Mouse (Mus musculus): ENCODE results near the gene Retn. TPM values are rescaled to one million over a fixed set of nuclear protein-coding genes. Genes with fewer than 3 reads are reported as not detected.
A peak's percentile ranks its signal among the peaks of the same experiment; 100 is the strongest.

Gene Retn
- polyA plus RNA-seq, 1 experiment from 2014 or later, result not detected

- TF ChIP-seq EP300 (IDR thresholded peaks at IDR 0.05; ENCODE audit: low read depth) (no peak), CTCF (IDR thresholded peaks at IDR 0.05; ENCODE audit: low read depth) (no peak)
- Histone ChIP-seq H3K9ac (replicated peaks) (no peak overlapping the region), H3K36me3 (replicated peaks; ENCODE audit: insufficient read depth, low read length) (no peaks in the 10 kb centered on the region), H3K9me3 (ENCODE audit: low read length) (no peaks in the 10 kb centered on the region), H3K4me2 (ENCODE audit: low read depth, low read length) (no peak overlapping the region), H3K4me1 (ENCODE audit: insufficient read depth) (no peaks in the 10 kb centered on the region), H3K27me3 (ENCODE audit: insufficient read depth, low read length) (no peaks in the 10 kb centered on the region), H3K4me3 (ENCODE audit: low read depth, low read length) (no peak overlapping the region), H3K27ac (ENCODE audit: low read depth) (no peak overlapping the region)
- 67% methylated on average over 3 of the region's 3 CpGs for WGBS (ENCODE audit: insufficient replicate concordance)
- ATAC-seq (no peak), DNase-seq (no peak)
Measured at GRCm38 (mm10) chr8:3690774-3691173, 35.2 kb downstream of the Retn start.

- no peak within 1 kb of the TSS for H3K4me3 ChIP-seq (ENCODE audit: low read depth, low read length)
- H3K36me3 ChIP-seq (replicated peaks; ENCODE audit: insufficient read depth, low read length), result no peaks in the 10 kb centered on the region
- no peak within 1 kb of the TSS for H3K4me2 ChIP-seq (ENCODE audit: low read depth, low read length)
- no peaks in the 10 kb centered on the region for H3K9me3 ChIP-seq (ENCODE audit: low read length)
- no peak within 1 kb of the TSS for H3K9ac ChIP-seq (replicated peaks)
- H3K4me1 ChIP-seq (ENCODE audit: insufficient read depth), result no peaks in the 10 kb centered on the region
- 74% methylated on average over 3 of the region's 3 CpGs for WGBS (ENCODE audit: insufficient replicate concordance)
- no peak within 1 kb of the TSS for H3K27ac ChIP-seq (ENCODE audit: low read depth)
- no peak for TF ChIP-seq EP300 (IDR thresholded peaks at IDR 0.05; ENCODE audit: low read depth)
- TF ChIP-seq CTCF (IDR thresholded peaks at IDR 0.05; ENCODE audit: low read depth), result no peak
- H3K27me3 ChIP-seq (ENCODE audit: insufficient read depth, low read length), result no peaks in the 10 kb centered on the region
- DNase-seq (no peak), ATAC-seq (no peak)
Measured at GRCm38 (mm10) chr8:3694121-3694520, 38.6 kb downstream of the Retn start, which contains the start of gene Fcer2a. TSS of gene Fcer2a (minus strand) at chr8:3694175.

GRCm38 (mm10) chr8:3701491-3701890 lies 45.9 kb downstream of the Retn start:
- H3K27ac ChIP-seq (ENCODE audit: low read depth), result no peak overlapping the region
- 93% methylated on average over 1 of the region's 1 CpGs for WGBS (ENCODE audit: insufficient replicate concordance)
- H3K4me3 ChIP-seq (ENCODE audit: low read depth, low read length), result no peak overlapping the region
- no peaks in the 10 kb centered on the region for H3K27me3 ChIP-seq (ENCODE audit: insufficient read depth, low read length)
- TF ChIP-seq CTCF (IDR thresholded peaks at IDR 0.05; ENCODE audit: low read depth) (no peak), EP300 (IDR thresholded peaks at IDR 0.05; ENCODE audit: low read depth) (no peak)
- no peaks in the 10 kb centered on the region for H3K36me3 ChIP-seq (replicated peaks; ENCODE audit: insufficient read depth, low read length)
- no peaks in the 10 kb centered on the region for H3K9me3 ChIP-seq (ENCODE audit: low read length)
- ATAC-seq, result no peak
- H3K9ac ChIP-seq (replicated peaks), result no peak overlapping the region
- no peaks in the 10 kb centered on the region for H3K4me1 ChIP-seq (ENCODE audit: insufficient read depth)
- DNase-seq, result no peak
- H3K4me2 ChIP-seq (ENCODE audit: low read depth, low read length), result no peak overlapping the region

GRCm38 (mm10) chr8:3705711-3706110 lies 50.1 kb downstream of the Retn start:
- no peak for DNase-seq
- WGBS (ENCODE audit: insufficient replicate concordance), result 35% methylated on average over 4 of the region's 4 CpGs
- peak; percentile 67 for TF ChIP-seq CTCF (IDR thresholded peaks at IDR 0.05; ENCODE audit: low read depth)
- no peak for TF ChIP-seq EP300 (IDR thresholded peaks at IDR 0.05; ENCODE audit: low read depth)

GRCm38 (mm10) chr8:3707611-3708010 lies 52.0 kb downstream of the Retn start:
- no peak overlapping the region for H3K4me3 ChIP-seq (ENCODE audit: low read depth, low read length)
- H3K9me3 ChIP-seq (ENCODE audit: low read length), result no peaks in the 10 kb centered on the region
- DNase-seq, result no peak
- WGBS (ENCODE audit: insufficient replicate concordance), result 63% methylated on average over 7 of the region's 7 CpGs
- peaks cover 11% of the 10 kb centered on the region for H3K4me1 ChIP-seq (ENCODE audit: insufficient read depth)
- no peaks in the 10 kb centered on the region for H3K36me3 ChIP-seq (replicated peaks; ENCODE audit: insufficient read depth, low read length)
- peak overlapping the region; percentile 34; the same call in 1 of the 2 replicates for H3K27ac ChIP-seq (ENCODE audit: low read depth)
- peak; percentile 49 for ATAC-seq
- TF ChIP-seq EP300 (IDR thresholded peaks at IDR 0.05; ENCODE audit: low read depth) (no peak), CTCF (IDR thresholded peaks at IDR 0.05; ENCODE audit: low read depth) (no peak)
- no peak overlapping the region for H3K9ac ChIP-seq (replicated peaks)
- H3K4me2 ChIP-seq (ENCODE audit: low read depth, low read length), result no peak overlapping the region
- H3K27me3 ChIP-seq (ENCODE audit: insufficient read depth, low read length), result no peaks in the 10 kb centered on the region

More at GRCm38 (mm10) chr8:3705711-3706110, 50.1 kb downstream of the Retn start:
- H3K27ac ChIP-seq (ENCODE audit: low read depth), result no peak overlapping the region
- H3K27me3 ChIP-seq (ENCODE audit: insufficient read depth, low read length), result no peaks in the 10 kb centered on the region
- 0 out of 2 replicates have a peak, but pooled peaks cover 4% of the 10 kb centered on the region for H3K4me1 ChIP-seq (ENCODE audit: insufficient read depth)
- H3K9ac ChIP-seq (replicated peaks), result no peak overlapping the region
- H3K4me2 ChIP-seq (ENCODE audit: low read depth, low read length), result no peak overlapping the region
- no peak for ATAC-seq
- no peak overlapping the region for H3K4me3 ChIP-seq (ENCODE audit: low read depth, low read length)
- no peaks in the 10 kb centered on the region for H3K9me3 ChIP-seq (ENCODE audit: low read length)
- no peaks in the 10 kb centered on the region for H3K36me3 ChIP-seq (replicated peaks; ENCODE audit: insufficient read depth, low read length)

Other genes starting within 250 kb of the Retn start
- gene Pex11g, start 188.1 kb upstream of the Retn start, polyA plus RNA-seq (2015; fragmentation: Nextera tagmentation; extraction: Ambion mirVana), result 14.8 and 14.9 TPM in 2 replicates
- gene Tex45, start 184.9 kb upstream of the Retn start, polyA plus RNA-seq (2015; fragmentation: Nextera tagmentation; extraction: Ambion mirVana), result not detected in 2 replicates
- 4.9 and 6.3 TPM in 2 replicates for gene Zfp358, start 162.6 kb upstream of the Retn start, polyA plus RNA-seq (2015; fragmentation: Nextera tagmentation; extraction: Ambion mirVana)
- gene Mcoln1, start 155.3 kb upstream of the Retn start, polyA plus RNA-seq (2015; fragmentation: Nextera tagmentation; extraction: Ambion mirVana), result 19.9 and 20.6 TPM in 2 replicates
- 6.4 TPM in 2 replicates for gene Pnpla6, start 140.4 kb upstream of the Retn start, polyA plus RNA-seq (2015; fragmentation: Nextera tagmentation; extraction: Ambion mirVana)
- gene C330021F23Rik, start 87.8 kb upstream of the Retn start, polyA plus RNA-seq (2015; fragmentation: Nextera tagmentation; extraction: Ambion mirVana), result 0.89 and 1.0 TPM in 2 replicates
- gene Camsap3, start 68.5 kb upstream of the Retn start, polyA plus RNA-seq (2015; fragmentation: Nextera tagmentation; extraction: Ambion mirVana), result 2.4 and 2.6 TPM in 2 replicates
- gene Xab2, start 34.5 kb upstream of the Retn start, polyA plus RNA-seq (2015; fragmentation: Nextera tagmentation; extraction: Ambion mirVana), result 13.2 and 15.9 TPM in 2 replicates
- gene Pet100, start 34.2 kb upstream of the Retn start, polyA plus RNA-seq (2015; fragmentation: Nextera tagmentation; extraction: Ambion mirVana), result 88.9 and 91.2 TPM in 2 replicates
- gene Pcp2, start 30.2 kb upstream of the Retn start, polyA plus RNA-seq (2015; fragmentation: Nextera tagmentation; extraction: Ambion mirVana), result 0.07 TPM in 1 of 2 replicates, not detected in the other
- 40.5 and 46.9 TPM in 2 replicates for gene Stxbp2, start 24.8 kb upstream of the Retn start, polyA plus RNA-seq (2015; fragmentation: Nextera tagmentation; extraction: Ambion mirVana)
- 11.9 and 12.8 TPM in 2 replicates for gene Mcemp1, start 10.0 kb downstream of the Retn start, polyA plus RNA-seq (2015; fragmentation: Nextera tagmentation; extraction: Ambion mirVana)
- 2.7 and 3.4 TPM in 2 replicates for gene Fcor, start 16.6 kb downstream of the Retn start, polyA plus RNA-seq (2015; fragmentation: Nextera tagmentation; extraction: Ambion mirVana)
- 16.6 and 16.9 TPM in 2 replicates for gene Trappc5, start 20.5 kb downstream of the Retn start, polyA plus RNA-seq (2015; fragmentation: Nextera tagmentation; extraction: Ambion mirVana)
- gene Fcer2a, start 38.4 kb downstream of the Retn start, polyA plus RNA-seq (2015; fragmentation: Nextera tagmentation; extraction: Ambion mirVana), result 0.05 and 0.06 TPM in 2 replicates
- 29.3 and 30.2 TPM in 2 replicates for gene Clec4g, start 64.9 kb downstream of the Retn start, polyA plus RNA-seq (2015; fragmentation: Nextera tagmentation; extraction: Ambion mirVana)
- gene Cd209a, start 93.2 kb downstream of the Retn start, polyA plus RNA-seq (2015; fragmentation: Nextera tagmentation; extraction: Ambion mirVana), result 0.14 and 0.19 TPM in 2 replicates
- gene Cd209e, start 198.5 kb downstream of the Retn start, polyA plus RNA-seq (2015; fragmentation: Nextera tagmentation; extraction: Ambion mirVana), result 0.09 TPM in 1 of 2 replicates, not detected in the other
- gene Cd209d, start 222.8 kb downstream of the Retn start, polyA plus RNA-seq (2015; fragmentation: Nextera tagmentation; extraction: Ambion mirVana), result not detected in 2 replicates